Mouse (Mus musculus) heart, adult 8-10 months (tissue): ENCODE data around the gene Park7. TPM values are rescaled to one million over a fixed set of nuclear protein-coding genes. Genes with fewer than 3 reads are reported as not detected.
"Not testable (repeated sequence)": the region's sequence is repeated elsewhere in the genome, so short reads cannot be mapped to it uniquely, and the experiment has no call there.

ENCODE experiments used
- DNase-seq: peaks from one replicate; pipeline ENCODE4 v3.0.0; 2022; ENCODE audit warnings: low spot score
- total RNA-seq, 4 experiments: library from RNA; stranded (reverse); gene quantifications; 2 replicates each; pipeline ENCODE4 v1.2.4; 2022

Gene Park7
- total RNA-seq, 4 experiments from 2014 or later = 275 to 312 (median 290) TPM

- no peak for DNase-seq
Observed at GRCm38 (mm10) chr4:150910164-150910951, 3.9 kb downstream of the Park7 start.

GRCm38 (mm10) chr4:150909451-150910156 lies 4.6 kb downstream of the Park7 start:
- peak; percentile 98 for DNase-seq

- not testable (repeated sequence) for DNase-seq
Observed at GRCm38 (mm10) chr4:150908512-150908911, 5.7 kb downstream of the Park7 start.

- no peak for DNase-seq
Observed at GRCm38 (mm10) chr4:150907099-150907498, 7.1 kb downstream of the Park7 start.

- no peak for DNase-seq
Observed at GRCm38 (mm10) chr4:150903091-150903742, 11.0 kb downstream of the Park7 start.

- peak; percentile 58 for DNase-seq
Observed at GRCm38 (mm10) chr4:150902062-150902461, 12.2 kb downstream of the Park7 start.

- DNase-seq = peak; percentile 83
Observed at GRCm38 (mm10) chr4:150901651-150902050, 12.6 kb downstream of the Park7 start.

- no peak for DNase-seq
Observed at GRCm38 (mm10) chr4:150900486-150900885, 13.8 kb downstream of the Park7 start.

- DNase-seq = peak; percentile 73
Observed at GRCm38 (mm10) chr4:150898716-150899365, 15.4 kb downstream of the Park7 start.

GRCm38 (mm10) chr4:150896896-150897624 lies 17.2 kb downstream of the Park7 start:
- DNase-seq = no peak

- no peak for DNase-seq
Observed at GRCm38 (mm10) chr4:150894718-150895501, 19.3 kb downstream of the Park7 start.

GRCm38 (mm10) chr4:150891308-150891707 lies 22.9 kb downstream of the Park7 start:
- no peak for DNase-seq

- no peak for DNase-seq
Observed at GRCm38 (mm10) chr4:150889955-150890315, 24.3 kb downstream of the Park7 start.

- DNase-seq = no peak
Observed at GRCm38 (mm10) chr4:150889273-150889954, 24.8 kb downstream of the Park7 start.

GRCm38 (mm10) chr4:150888492-150888891 lies 25.7 kb downstream of the Park7 start:
- DNase-seq = no peak

- DNase-seq = no peak
Observed at GRCm38 (mm10) chr4:150887903-150888302, 26.3 kb downstream of the Park7 start.

GRCm38 (mm10) chr4:150882632-150883031 lies 31.6 kb downstream of the Park7 start:
- DNase-seq = no peak

GRCm38 (mm10) chr4:150880364-150880763 lies 33.9 kb downstream of the Park7 start:
- no peak for DNase-seq

GRCm38 (mm10) chr4:150879631-150880030 lies 34.6 kb downstream of the Park7 start:
- DNase-seq = no peak

- DNase-seq = no peak
Observed at GRCm38 (mm10) chr4:150875393-150875792, 38.8 kb downstream of the Park7 start.
